Mouse (Mus musculus) limb, embryonic 13.5 days (tissue): ENCODE measurements around the gene Gm853. TPM values are rescaled to one million over a fixed set of nuclear protein-coding genes. Genes with fewer than 3 reads are reported as not detected.

ENCODE experiments used
- ATAC-seq: fragments of 200-750 bp; cut with Nextera tagmentation; 2 replicates; pipeline ENCODE4 v1.8.0; 2017; ENCODE audit warnings: low read depth, moderate number of reproducible peaks, moderate TSS enrichment; ENCODE audit not compliant: low FRiP score
- H3K27ac ChIP-seq: fragments of 300-500 bp; sonication (generic); 2 replicates; pipeline ENCODE4 v1.5.1; 2015; ENCODE audit warnings: inconsistent platforms, mild to moderate bottlenecking, moderate library complexity
- H3K27me3 ChIP-seq: fragments of 300-500 bp; sonication (generic); 2 replicates; pipeline ENCODE4 v1.6.1; 2015; ENCODE audit warnings: mild to moderate bottlenecking, inconsistent platforms
- H3K36me3 ChIP-seq: fragments of 300-500 bp; sonication (generic); 2 replicates; pipeline ENCODE4 v1.6.1; 2015; ENCODE audit warnings: inconsistent platforms, mild to moderate bottlenecking, moderate library complexity
- H3K4me1 ChIP-seq: fragments of 300-500 bp; sonication (generic); 2 replicates; pipeline ENCODE4 v1.6.1; 2015; ENCODE audit warnings: inconsistent platforms
- H3K4me2 ChIP-seq: fragments of 300-500 bp; sonication (generic); replicated peaks from 2 replicates; pipeline ENCODE4 v1.6.1; 2015; ENCODE audit warnings: inconsistent platforms, mild to moderate bottlenecking, moderate library complexity
- H3K4me3 ChIP-seq: fragments of 300-500 bp; sonication (generic); 2 replicates; pipeline ENCODE4 v1.5.1; 2015; ENCODE audit warnings: moderate library complexity, mild to moderate bottlenecking, inconsistent platforms
- H3K9ac ChIP-seq: fragments of 300-500 bp; sonication (generic); 2 replicates; pipeline ENCODE4 v1.6.1; 2015; ENCODE audit warnings: mild to moderate bottlenecking, inconsistent platforms
- H3K9me3 ChIP-seq: fragments of 300-500 bp; sonication (generic); 2 replicates; pipeline ENCODE4 v1.6.1; 2016; ENCODE audit warnings: inconsistent platforms
- WGBS: fragments of 180-500 bp; shearing (Covaris S2); methylation state at CpG from one replicate; pipeline ENCODE4 v1.1.7; 2015; 5-methylcytosine and 5-hydroxymethylcytosine counted together
- polyA plus RNA-seq: library from polyadenylated mRNA; unstranded; fragments of >200 nt; fragmentation: Nextera tagmentation; extraction: Ambion mirVana; gene quantifications from 2 replicates; pipeline ENCODE4 v1.2.1, GENCODE M21; 2015

The Gm853 gene
- not detected in 2 replicates for polyA plus RNA-seq

DNA sequence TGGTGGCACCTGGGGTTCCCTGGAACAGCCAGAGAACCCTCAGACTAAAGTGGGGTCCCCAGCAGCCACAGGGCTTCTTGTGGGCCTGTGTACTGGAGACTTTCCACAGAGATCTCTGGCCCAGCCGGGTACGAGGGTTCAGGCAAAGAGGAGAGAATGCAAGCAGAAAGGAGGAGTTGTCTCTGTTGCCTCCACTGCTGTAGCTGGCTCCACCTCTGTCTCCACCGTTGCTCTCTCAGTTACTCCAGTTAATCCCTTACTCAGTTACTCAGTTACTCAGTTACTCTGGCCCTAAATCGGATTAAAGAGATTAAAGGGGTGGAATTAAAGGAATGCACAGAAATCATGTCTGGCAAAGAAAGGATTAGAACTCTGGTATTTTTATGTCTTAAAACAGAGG, at the start of gene Gm853:
TSS of gene Gm853 (minus strand) at position 223 of the 400 bp plus-strand sequence.
- Histone ChIP-seq H3K4me1 (no peaks in the 10 kb centered on the region), H3K36me3 (no peaks in the 10 kb centered on the region), H3K9ac (no peak within 1 kb of the TSS), H3K4me3 (no peak within 1 kb of the TSS), H3K27ac (no peak within 1 kb of the TSS), H3K9me3 (no peaks in the 10 kb centered on the region), H3K27me3 (0 out of 2 replicates have a peak, but pooled peaks cover 3% of the 10 kb centered on the region), H3K4me2 (no peak within 1 kb of the TSS)
- ATAC-seq = no peak
- 60% methylated on average over 4 of the region's 4 CpGs for WGBS

DNA sequence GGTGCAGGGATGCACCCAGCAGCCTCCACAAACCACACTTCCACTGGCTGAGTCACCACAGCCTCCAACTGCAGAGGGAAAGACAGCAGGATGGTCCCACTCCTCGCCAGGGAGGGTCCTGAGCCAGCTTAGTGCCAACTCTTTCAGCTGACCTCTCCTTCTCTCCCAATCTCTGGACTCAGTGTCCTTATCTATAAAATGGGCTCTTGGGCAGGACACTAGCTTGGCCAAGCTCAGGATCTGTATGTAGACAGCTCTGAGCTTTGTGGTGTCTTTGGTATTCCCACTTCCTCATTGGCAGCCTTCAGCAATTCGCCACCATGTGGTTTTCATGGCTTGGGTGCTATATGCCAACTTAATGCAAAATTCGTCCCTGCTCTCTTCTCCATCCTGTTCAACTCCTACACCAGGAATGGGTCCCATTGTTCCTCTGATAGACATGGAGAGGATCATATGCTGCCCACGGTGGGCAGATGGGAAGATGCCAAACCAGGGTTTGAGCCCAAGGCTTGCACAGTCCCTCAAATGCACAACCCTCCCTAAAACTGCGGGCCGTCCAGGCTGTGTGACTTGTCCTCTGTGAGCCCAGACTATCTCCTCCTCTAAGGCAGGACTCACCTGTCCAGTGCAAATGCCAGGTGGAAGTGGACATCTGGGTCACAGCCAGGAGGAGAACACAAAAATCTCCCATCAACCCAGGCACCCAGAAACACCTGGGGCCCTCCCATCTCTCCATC, 48.6 kb upstream of the Gm853 start:
- 86% methylated on average over 6 of the region's 6 CpGs for WGBS
- Histone ChIP-seq H3K4me2 (no peak overlapping the region), H3K9me3 (no peaks in the 10 kb centered on the region), H3K27me3 (no peaks in the 10 kb centered on the region), H3K36me3 (peaks cover 30% of the 10 kb centered on the region), H3K9ac (no peak overlapping the region), H3K27ac (no peak overlapping the region), H3K4me3 (no peak overlapping the region), H3K4me1 (peaks cover 36% of the 10 kb centered on the region)
- ATAC-seq = no peak

DNA sequence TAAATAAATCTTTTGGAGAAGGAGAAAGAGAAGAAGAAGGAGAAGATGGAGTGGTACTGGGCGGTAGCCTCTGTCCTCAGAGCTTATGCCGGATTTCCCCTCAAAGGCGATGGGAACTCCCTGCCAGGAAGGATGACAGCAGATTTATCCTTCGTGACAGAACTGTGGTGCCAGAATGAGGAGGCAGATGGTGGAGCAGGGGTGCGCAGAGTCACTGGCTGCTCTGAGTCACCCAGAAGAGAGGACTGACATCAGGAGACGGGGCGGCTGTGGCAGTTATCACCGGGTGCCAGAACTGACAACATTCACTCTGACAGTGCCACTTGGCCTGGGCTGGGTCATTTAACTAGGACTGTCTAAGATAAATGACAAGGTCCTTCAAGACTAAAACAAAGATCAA, 47.9 kb upstream of the Gm853 start:
- no peak overlapping the region for H3K4me2 ChIP-seq
- H3K4me3 ChIP-seq = no peak overlapping the region
- H3K27me3 ChIP-seq = no peaks in the 10 kb centered on the region
- H3K4me1 ChIP-seq = peaks cover 36% of the 10 kb centered on the region
- H3K27ac ChIP-seq = no peak overlapping the region
- no peak overlapping the region for H3K9ac ChIP-seq
- ATAC-seq = no peak
- H3K9me3 ChIP-seq = no peaks in the 10 kb centered on the region
- peaks cover 30% of the 10 kb centered on the region for H3K36me3 ChIP-seq
- 84% methylated on average over 8 of the region's 8 CpGs for WGBS

DNA sequence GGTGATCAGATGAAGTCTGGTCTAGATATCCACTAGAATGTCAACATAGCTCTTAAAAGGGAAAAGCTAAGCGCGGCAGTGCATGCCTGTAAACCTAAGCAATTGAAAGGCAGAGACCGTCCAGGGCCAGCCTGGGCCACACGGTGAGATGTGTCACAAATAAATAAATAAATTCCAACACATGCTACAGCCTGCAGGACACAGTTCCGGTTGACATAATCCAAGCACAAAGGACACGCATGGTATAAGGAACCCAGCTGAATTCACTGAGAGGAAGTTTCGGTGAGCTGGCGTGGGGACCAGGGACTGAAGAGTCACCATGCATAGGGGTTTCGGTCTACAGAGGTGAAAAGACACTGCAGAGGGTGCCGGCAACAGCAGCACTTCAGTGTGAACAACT, 46.5 kb upstream of the Gm853 start:
- H3K27ac ChIP-seq = no peak overlapping the region
- no peak overlapping the region for H3K4me2 ChIP-seq
- H3K9ac ChIP-seq = no peak overlapping the region
- peaks cover 36% of the 10 kb centered on the region for H3K36me3 ChIP-seq
- H3K27me3 ChIP-seq = no peaks in the 10 kb centered on the region
- H3K4me1 ChIP-seq = peaks cover 45% of the 10 kb centered on the region
- H3K4me3 ChIP-seq = no peak overlapping the region
- no peak for ATAC-seq
- no peaks in the 10 kb centered on the region for H3K9me3 ChIP-seq
- 89% methylated on average over 10 of the region's 10 CpGs for WGBS

DNA sequence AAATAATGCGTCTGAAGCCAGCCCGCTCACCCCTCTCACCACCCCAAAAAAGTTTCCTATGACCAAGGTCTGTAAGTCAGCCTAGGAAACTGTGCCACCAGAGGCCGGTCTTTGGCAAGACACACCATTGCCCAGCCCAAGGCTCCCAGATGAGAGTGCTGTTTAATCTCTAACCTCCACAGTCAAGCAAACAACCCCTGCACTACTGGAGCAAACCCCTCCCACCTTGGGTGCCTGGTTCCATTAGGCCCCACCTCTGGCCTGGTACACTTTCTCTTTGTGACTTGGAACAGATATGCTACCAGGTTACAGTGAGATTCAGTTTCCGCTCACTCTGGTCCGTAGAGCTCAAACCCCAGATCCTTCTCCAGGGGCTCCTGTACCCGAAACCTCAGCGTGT, 44.9 kb upstream of the Gm853 start:
- H3K4me2 ChIP-seq = peak overlapping the region; percentile 32; the same call in 1 of the 2 replicates
- 67% methylated on average over 7 of the region's 7 CpGs for WGBS
- ATAC-seq = no peak

DNA sequence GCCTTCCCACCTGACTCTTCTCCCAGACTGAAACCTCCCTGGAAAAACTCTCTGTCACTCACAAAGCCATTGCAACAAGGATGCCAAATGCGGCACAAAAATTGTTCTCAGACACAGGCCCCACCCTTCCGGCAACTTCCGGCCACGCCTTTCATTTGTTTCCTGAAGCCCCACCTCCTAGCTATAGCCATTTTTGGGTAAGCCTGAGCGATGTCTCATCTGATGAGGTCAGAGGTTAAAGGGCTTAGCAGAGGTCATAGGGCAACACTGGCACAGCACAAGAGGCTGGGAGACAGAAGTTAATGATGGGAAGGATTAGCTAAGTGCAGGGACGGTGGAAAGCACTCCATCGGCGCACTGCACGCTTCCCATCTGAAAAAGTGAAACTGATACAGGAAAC, 44.4 kb upstream of the Gm853 start:
- no peak overlapping the region for H3K27ac ChIP-seq
- H3K4me2 ChIP-seq = peak overlapping the region; percentile 32; the same call in 1 of the 2 replicates
- no peak for ATAC-seq

More for the DNA sequence above, 44.9 kb upstream of the Gm853 start:
- Histone ChIP-seq H3K9me3 (no peaks in the 10 kb centered on the region), H3K4me3 (no peak overlapping the region), H3K36me3 (peaks cover 53% of the 10 kb centered on the region), H3K4me1 (peaks cover 31% of the 10 kb centered on the region), H3K9ac (no peak overlapping the region), H3K27me3 (no peaks in the 10 kb centered on the region), H3K27ac (peak overlapping the region; percentile 17; the same call in 1 of the 2 replicates)

DNA sequence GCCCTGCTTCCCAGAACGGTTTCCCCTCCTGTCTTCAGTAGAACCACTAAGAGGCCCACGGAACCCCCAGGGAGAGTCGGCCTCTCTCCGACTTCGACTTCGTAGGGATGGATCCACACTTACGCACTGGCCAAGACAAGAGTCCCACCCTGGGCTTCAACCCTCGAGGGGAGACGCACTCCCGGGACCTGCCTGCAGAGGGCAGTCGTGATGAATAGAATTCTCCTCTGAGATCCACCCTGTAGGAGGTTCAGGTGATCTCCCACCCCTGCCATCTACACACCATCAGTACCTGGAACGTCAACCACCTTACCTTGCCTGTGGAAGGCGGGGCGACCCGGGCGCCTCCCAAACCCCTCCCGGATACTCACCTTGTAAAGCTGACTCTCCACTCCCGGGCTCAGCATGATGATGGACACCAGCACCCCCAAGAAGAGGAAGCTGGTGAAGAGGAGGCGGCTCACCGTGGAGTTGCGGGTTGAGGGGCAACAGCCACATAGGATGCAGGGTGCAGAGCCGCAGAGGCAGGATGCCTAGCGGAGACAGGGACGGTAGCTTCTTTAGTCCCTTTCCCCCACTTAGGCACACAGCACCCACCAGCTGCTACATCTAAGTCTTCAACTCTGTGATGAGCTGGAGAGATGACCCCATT, 42.6 kb upstream of the Gm853 start:
- Histone ChIP-seq H3K9me3 (no peaks in the 10 kb centered on the region), H3K27ac (no peak overlapping the region), H3K4me2 (no peak overlapping the region), H3K27me3 (no peaks in the 10 kb centered on the region), H3K4me3 (no peak overlapping the region), H3K4me1 (peaks cover 31% of the 10 kb centered on the region), H3K36me3 (peaks cover 63% of the 10 kb centered on the region), H3K9ac (no peak overlapping the region)
- WGBS = 25% methylated on average over 24 of the region's 24 CpGs
- no peak for ATAC-seq

More for the DNA sequence above, 44.4 kb upstream of the Gm853 start:
- 49% methylated on average over 9 of the region's 9 CpGs for WGBS
- Histone ChIP-seq H3K27me3 (no peaks in the 10 kb centered on the region), H3K4me3 (no peak overlapping the region), H3K4me1 (peaks cover 31% of the 10 kb centered on the region), H3K36me3 (peaks cover 57% of the 10 kb centered on the region), H3K9me3 (no peaks in the 10 kb centered on the region), H3K9ac (no peak overlapping the region)

DNA sequence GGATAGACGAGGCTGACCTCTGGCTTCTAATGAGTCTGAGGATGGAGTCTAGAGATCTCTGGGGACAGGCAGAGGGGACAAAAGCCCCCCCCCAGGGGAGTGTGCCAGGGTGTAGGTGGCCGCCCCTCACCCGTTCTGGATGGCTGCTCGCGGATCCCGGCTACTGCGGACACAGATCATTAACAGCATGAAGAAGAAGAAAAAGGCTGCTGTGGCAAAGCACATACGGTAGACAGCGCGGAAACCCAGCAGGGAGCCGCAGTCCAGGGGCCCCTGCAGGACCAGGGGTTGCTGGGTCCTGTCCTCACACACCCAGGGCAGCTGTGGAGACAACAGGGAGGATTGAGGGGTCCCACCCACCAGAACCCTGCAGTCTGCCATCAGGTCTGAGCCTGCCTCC, 41.9 kb upstream of the Gm853 start:
- WGBS = 46% methylated on average over 11 of the region's 11 CpGs
- no peak overlapping the region for H3K4me2 ChIP-seq
- no peak overlapping the region for H3K4me3 ChIP-seq
- no peak overlapping the region for H3K27ac ChIP-seq
- no peak for ATAC-seq
- peaks cover 63% of the 10 kb centered on the region for H3K36me3 ChIP-seq
- H3K9me3 ChIP-seq = no peaks in the 10 kb centered on the region
- H3K9ac ChIP-seq = no peak overlapping the region; the same call in 1 of the 2 replicates
- H3K4me1 ChIP-seq = peaks cover 31% of the 10 kb centered on the region
- no peaks in the 10 kb centered on the region for H3K27me3 ChIP-seq

DNA sequence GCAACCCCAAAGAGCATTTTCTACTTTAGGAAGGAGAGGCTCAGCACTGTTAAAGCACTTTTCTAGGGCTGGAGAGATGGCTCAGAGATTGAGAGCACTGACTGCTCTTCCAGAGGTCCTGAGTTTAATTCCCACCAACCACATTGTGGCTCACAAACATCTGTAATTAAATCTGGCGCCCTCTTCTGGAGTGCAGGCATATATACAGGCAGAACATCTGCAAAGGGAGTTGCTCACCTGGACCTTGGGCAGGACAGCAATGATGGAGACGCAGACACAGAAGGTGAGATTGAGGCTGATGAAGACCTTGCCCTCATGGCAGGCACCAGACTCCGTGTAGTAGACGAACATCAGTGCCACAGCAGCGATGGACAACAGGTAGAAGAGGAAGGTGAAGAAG, 38.2 kb upstream of the Gm853 start:
- H3K9ac ChIP-seq = no peak overlapping the region
- H3K27ac ChIP-seq = no peak overlapping the region
- H3K4me1 ChIP-seq = peaks cover 11% of the 10 kb centered on the region
- ATAC-seq = no peak
- H3K27me3 ChIP-seq = no peaks in the 10 kb centered on the region
- peaks cover 88% of the 10 kb centered on the region for H3K36me3 ChIP-seq
- no peaks in the 10 kb centered on the region for H3K9me3 ChIP-seq
- 32% methylated on average over 5 of the region's 5 CpGs for WGBS
- H3K4me2 ChIP-seq = no peak overlapping the region
- no peak overlapping the region for H3K4me3 ChIP-seq

DNA sequence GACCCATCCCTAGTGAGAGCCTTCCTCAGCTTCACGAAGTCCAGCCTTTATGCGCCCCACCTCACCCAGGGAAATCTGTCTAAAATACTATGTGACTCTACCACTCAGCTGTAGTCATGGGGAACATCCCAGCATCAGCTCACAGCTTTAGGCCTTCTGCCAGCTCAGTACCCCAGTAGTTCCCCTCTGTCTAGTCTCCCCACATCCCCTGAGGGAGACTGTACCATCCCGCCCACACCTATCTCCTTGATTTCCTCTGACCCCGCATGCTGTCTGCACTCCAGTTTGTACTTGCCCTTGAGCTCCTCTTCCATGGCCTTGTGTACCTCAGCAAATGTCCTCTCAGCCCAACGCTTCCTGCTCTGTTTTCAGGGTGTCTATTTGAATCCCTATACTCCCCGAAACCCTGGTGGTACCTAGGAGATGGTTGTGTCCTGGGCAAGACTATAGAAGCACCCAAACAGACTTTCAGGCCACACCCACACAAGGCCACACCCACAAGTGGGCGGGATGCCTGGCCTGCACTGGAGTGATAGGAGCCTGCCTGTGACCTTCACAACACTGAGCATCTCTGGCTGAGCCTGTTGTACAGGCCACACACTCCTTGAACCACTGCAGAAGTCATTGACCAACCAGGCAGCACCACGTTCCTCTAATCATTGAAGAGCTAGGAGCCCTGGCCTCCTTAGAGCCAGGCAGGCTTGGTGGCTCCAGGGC, 30.4 kb upstream of the Gm853 start:
- ATAC-seq = peak; percentile 55; the same call in 1 of the 2 replicates
- 62% methylated on average over 8 of the region's 8 CpGs for WGBS
- H3K36me3 ChIP-seq = peaks cover 74% of the 10 kb centered on the region

DNA sequence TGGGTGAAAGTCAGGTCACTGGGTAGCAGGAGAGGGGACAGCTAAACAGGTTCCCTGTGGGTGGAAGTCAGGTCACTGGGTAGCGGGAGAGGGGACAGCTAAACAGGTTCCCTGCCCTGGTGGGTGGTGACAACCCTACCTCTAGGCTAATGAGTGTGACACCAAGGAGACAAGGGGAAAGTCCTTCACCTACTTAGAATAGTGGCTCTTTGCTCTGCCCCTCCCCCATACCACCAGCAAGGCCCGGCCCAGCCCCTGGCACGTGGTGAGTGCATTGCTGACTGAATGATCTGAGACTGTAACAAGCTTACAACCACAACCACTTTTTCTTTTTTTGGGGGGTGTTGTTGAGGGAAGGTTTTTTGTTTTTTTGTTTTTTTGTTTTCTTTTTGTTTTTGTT, 29.6 kb upstream of the Gm853 start:
- Histone ChIP-seq H3K9me3 (no peaks in the 10 kb centered on the region), H3K27me3 (no peaks in the 10 kb centered on the region), H3K4me1 (no peaks in the 10 kb centered on the region), H3K4me2 (no peak overlapping the region), H3K36me3 (peaks cover 67% of the 10 kb centered on the region), H3K4me3 (no peak overlapping the region), H3K27ac (no peak overlapping the region), H3K9ac (no peak overlapping the region)
- WGBS = 37% methylated on average over 3 of the region's 3 CpGs
- ATAC-seq = 0 out of 2 replicates have a peak, but pooled peaks have one; percentile 9

More for the DNA sequence above, 30.4 kb upstream of the Gm853 start:
- Histone ChIP-seq H3K27me3 (no peaks in the 10 kb centered on the region), H3K4me3 (no peak overlapping the region), H3K9ac (no peak overlapping the region), H3K27ac (no peak overlapping the region), H3K9me3 (no peaks in the 10 kb centered on the region), H3K4me1 (no peaks in the 10 kb centered on the region), H3K4me2 (no peak overlapping the region)

DNA sequence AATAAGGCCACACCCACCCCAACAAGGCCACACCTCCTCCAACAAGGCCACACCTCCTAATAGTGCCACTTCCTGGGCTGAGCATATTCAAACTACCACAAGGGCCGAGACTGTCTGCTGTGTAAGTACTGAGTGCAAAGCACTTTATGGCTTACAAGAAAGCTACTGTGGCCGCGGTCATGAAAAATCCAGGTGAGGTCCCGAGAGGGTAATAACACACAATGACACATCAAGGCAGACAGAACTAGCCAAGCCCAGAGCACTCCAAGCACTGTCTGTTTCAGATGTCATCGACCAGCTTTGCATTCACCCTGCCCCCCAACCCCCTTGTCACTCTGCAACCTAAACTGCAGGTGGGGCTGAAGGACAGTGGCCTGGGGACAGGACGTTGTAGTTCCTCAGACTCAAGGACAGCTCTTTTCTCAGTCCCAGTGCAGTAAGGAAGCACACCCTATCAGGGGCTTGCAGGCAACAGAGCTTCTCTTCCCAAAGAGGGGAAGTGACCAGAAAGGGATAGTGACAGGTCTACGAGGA, 29.0 kb upstream of the Gm853 start:
- Histone ChIP-seq H3K36me3 (peaks cover 62% of the 10 kb centered on the region), H3K9ac (no peak overlapping the region), H3K27me3 (no peaks in the 10 kb centered on the region), H3K4me2 (no peak overlapping the region), H3K27ac (no peak overlapping the region), H3K9me3 (no peaks in the 10 kb centered on the region), H3K4me1 (no peaks in the 10 kb centered on the region), H3K4me3 (no peak overlapping the region)
- no peak for ATAC-seq
- WGBS = 26% methylated on average over 7 of the region's 7 CpGs
